Mouse (Mus musculus): ENCODE data around the gene Fundc2.

Gene Fundc2

DNA sequence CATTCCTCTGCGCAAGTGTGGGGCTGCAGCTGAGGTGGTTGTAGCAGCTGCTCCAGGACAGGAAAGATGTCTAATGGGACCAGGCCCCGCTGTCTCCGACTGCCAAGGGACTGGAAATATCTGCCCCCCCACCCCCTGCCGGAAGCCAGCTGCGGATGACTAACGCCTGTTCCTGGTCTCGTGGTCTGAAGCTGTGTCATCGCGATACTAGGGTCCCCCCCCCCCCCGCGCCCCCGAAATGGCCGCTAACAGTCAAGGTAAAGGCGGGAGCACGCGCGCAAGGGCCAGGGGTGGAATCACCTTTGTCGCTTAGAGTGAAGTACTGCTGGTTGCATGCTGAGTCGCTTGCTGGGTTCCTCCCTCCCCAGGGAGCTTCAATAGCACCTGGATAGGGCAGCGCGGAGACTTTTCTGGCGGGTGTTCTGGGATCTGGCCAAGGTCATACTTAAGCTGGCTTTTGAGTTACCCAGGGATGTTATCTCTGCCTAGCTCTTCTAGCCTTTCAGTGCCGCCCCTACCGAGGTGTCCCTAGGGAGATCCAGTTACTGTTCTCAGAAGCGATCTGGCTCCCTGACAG is at the start of gene Fundc2, which contains the start of gene F8:
TSS of gene Fundc2 (plus strand) at position 205 of the 577 bp plus-strand sequence.
TSS of gene F8 (minus strand) at position 421 of the 577 bp plus-strand sequence.
- peak; percentile 39 for DNase-seq (ENCODE audit: low read depth, low spot score)

DNA sequence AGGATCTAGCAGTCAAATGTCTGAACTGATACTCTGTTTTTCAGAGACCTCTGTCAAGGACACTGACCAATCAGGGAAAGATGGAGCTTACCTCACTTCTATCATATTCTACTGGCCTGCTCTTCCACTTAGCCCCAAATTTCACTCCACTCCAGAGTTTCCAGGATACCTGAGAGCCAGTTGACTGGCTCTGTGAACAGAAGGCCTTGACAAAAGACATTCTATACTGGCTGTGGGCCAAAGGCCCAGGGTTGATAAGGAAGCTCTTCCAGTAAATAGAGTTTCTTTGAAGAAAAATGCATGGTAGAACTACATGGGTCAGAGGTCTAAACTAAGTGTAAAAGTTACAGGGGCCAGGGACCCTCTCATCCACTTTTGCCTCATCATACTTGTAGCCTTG is 12.0 kb upstream of the Fundc2 start:
- no peak for DNase-seq (ENCODE audit: low read depth, low spot score)

DNA sequence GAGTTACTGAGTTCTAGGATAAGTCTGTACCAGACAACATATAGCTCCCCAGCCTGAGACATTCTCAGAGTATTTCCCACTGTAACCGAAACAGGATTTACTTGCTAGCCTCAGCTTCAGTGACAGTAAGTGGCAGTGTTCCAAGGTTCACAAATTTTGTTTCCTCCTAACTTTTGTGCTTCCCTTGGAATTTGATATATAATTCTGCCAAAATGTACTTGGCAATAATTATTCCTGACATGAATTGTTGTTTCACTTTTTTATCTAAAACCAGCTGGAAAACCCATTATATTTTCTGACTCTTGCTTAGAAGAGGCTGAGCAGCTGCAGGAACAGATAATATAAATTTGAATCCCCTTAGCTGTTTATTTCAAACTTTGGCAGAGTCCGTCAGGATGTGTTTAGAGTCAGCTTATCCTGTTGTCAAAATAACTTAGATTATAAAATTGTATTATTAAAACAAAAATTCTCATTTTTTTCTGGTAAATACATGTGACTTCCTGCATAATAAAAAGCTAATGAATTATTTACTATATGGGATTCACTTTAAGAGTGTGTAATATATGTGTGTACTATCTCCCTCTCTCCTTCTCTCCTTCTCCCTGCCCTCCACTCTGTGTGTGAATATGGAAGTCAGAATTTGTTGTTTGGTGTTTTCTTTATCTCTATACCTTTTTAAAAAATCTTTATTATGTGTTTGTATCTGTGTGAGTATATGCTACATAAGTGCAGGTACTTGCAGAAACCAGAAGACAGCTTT is 9.4 kb upstream of the Fundc2 start:
- DNase-seq (ENCODE audit: low read depth, low spot score): no peak

DNA sequence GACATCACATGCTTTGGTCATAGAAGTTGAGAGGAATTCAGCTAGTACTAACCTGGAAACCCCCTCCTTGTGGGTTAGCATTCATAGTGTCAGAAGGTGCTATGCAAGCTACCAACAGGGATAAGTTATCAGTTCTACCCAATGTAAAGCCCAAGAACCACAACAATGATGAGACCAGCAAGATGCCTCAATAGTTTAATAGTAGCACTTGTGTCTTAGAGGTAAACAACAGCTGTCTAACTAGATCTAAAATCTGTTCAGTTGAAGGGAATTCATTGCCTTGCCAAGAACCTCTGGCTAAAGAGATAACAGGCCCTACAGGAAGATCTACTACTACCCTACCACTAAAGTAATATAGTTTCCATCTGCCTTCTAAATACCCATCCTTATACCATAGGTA is 5.4 kb upstream of the Fundc2 start:
- no peak for DNase-seq (ENCODE audit: low read depth, low spot score)

DNA sequence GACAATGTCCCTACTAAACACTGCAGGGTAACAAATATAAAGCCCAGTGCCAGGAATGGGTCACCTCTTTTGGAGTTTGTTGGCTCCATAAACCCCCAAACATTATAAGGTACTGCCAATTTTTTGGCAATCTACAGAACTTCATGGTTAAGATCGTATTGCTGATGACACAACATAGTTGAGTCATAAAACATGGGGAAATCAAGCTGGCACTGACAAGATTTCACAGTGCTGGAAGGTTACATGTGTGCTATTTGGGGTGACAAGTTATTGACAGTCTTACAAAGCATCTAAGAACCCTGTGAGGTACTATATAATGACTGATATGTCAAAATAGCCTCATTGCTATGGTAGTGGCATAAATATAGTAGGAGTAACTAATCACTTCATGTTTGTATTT is 1.0 kb upstream of the Fundc2 start:
- no peak for DNase-seq (ENCODE audit: low read depth, low spot score)

DNA sequence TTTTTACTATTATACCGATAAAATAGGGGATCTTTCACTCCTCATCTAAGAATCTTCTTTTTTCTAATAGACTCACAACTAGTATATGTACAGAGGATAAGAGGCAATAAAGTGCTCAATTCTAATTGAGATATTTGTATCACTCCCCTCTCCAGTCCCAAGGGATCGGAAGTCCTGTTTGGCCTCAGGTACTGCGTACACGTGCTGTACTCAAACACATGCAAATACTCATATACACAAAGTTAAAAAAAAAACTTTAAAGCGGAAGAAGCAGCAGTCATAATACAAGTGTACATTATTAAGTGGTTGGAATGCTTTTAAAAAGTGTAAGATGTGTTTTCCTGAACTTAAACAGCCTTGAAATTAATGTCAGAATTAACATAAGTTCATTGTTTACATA is 500 bp upstream of the Fundc2 start:
- DNase-seq (ENCODE audit: low read depth, low spot score): no peak

DNA sequence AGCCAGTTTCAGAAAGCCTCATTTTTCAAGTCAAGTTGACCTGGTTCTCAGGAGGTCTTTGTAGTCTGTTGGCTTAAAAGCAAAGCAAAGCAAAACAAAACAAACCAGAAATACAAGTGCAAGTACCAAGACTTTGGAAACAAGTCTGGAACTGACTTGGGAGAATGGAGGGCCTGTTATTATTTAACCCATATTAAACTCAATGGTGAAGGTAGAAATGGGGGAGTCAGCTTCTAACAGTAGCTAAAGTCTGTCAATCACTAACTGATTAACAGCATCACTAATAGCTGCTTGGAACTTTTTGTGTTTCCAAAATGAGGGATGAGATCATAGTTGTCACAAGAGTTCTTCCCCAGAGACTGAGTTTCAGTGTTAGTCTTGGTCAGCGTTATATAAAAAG is 17.3 kb downstream of the Fundc2 start:
- no peak for DNase-seq (ENCODE audit: low read depth, low spot score)

DNA sequence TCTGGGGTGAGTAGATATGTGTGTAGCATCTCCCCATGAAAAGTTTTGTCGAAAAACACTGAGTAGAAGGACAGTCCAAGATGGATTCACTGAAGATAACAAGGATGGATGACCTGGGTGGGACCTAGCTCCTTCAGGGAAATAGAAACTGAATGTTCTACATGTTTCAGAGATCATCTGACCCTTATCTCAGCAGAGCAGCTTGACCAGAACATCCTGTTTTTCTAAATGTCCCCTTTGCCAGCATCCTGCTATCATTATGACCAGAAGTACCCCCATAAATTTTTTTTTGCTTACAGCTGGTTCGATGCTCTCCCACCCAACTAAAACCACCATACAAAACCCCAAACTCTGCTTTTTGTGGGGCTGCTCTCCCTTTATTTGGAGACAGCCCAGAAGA is 20.5 kb downstream of the Fundc2 start:
- no peak for DNase-seq (ENCODE audit: low read depth, low spot score)

DNA sequence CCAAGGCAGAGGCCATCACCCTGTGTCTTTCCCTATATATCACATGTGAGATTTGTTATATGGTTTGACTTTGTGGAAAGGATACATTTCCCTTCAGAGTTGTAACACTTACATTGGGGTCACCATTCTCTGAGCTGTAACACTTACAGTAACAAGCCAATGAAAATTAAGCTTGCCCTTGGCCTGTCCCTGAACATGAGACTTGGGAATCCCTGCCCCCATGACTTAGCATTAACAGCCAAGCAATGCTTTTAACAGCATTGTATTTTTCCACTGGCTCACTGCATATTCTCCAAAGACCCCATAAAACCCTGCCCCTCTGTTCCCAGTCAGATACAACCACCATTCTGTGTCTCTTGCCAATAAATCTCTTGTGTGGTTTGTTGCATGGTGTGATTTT is 21.2 kb downstream of the Fundc2 start:
- DNase-seq (ENCODE audit: low read depth, low spot score): no peak

DNA sequence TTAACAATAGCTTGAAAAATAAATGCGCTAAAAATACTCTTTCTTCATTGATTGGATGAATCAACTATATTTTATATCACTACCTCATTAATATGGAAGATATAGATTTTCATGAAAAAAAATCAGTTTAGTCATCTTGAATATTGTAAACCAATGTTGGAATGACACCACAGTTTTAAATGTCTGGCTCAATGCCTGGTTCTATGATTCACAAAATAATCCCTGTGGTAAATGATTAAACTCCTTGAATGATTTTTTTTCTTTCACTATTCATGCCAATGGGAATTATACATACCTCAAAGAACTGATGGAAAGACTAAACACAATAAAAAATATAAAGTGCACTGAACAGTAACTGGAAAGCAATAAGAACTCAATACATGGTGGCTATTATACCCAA is 27.5 kb downstream of the Fundc2 start:
- DNase-seq (ENCODE audit: low read depth, low spot score): no peak

DNA sequence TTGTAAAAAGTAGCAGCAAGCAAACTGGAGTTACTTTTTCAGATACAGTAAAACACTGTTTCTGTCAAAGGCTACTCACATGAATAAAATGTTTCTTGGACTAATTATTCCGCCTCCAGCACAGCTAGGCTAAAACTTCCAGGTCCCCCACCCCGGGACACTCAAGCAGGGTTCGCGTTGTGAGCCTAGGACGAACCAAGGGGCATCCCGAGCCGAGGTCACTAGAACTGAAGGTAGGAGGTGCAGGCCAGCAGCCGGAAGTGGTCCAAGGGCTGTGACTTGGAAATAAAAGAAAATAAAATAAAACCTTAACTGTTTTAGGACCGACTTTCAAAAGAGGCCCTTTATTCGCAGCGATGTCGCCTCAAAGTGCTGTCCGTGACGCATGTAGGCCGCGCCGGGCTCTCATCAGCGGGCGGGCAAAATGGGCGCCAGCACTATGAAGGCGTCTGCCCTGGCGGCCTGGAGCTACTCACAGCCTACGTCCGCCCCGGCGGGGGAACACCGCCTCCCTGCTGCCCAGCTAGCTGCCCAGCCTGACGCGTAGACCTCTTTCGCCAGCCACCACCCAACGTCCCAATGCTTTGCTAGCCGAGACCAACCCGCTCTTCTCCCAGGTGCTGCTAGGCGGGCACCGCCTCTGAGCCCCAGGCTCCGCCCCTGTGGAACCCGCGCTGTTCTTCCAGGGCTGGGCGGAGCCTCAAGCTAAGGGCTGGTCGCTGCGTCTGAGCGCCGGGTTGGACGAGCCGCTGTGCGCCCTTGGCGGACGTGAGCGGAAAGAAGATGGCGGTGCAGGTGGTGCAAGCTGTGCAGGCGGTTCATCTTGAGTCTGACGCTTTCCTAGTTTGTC is 34.0 kb downstream of the Fundc2 start, which contains the start of the genes Cmc4, Mtcp1 and Brcc3:
TSS of gene Cmc4 (minus strand) at position 649 of the 850 bp plus-strand sequence.
TSS of gene Mtcp1 (minus strand) at position 653 of the 850 bp plus-strand sequence.
TSS of gene Brcc3 (plus strand) at position 693 of the 850 bp plus-strand sequence.
- DNase-seq (ENCODE audit: low read depth, low spot score): peak; percentile 63
